Mouse (Mus musculus) limb, embryonic 11.5 days (tissue): ENCODE measurements around the gene Bmi1. TPM values are rescaled to one million over a fixed set of nuclear protein-coding genes. Genes with fewer than 3 reads are reported as not detected.
A peak's percentile ranks its signal among the peaks of the same experiment; 100 is the strongest.

Source experiments
- ATAC-seq: fragments of 200-750 bp; cut with Nextera tagmentation; 2 replicates; pipeline ENCODE4 v1.8.0; 2017; ENCODE audit warnings: low read depth; ENCODE audit not compliant: insufficient number of reproducible peaks, low FRiP score, low TSS enrichment
- DNase-seq: peaks from one replicate; pipeline ENCODE4 v3.0.0-alpha.2; 2015; ENCODE audit warnings: low spot score
- H3K27ac ChIP-seq: fragments of 300-500 bp; sonication (generic); replicated peaks from 2 replicates; pipeline ENCODE4 v1.5.1; 2014; ENCODE audit warnings: low read depth, mild to moderate bottlenecking, low read length
- H3K27me3 ChIP-seq: fragments of 300-500 bp; sonication (generic); 2 replicates; pipeline ENCODE4 v1.6.1; 2014; ENCODE audit warnings: mild to moderate bottlenecking, low read length, mixed read lengths; ENCODE audit not compliant: control insufficient read depth, insufficient read depth
- H3K36me3 ChIP-seq: fragments of 300-500 bp; sonication (generic); 2 replicates; pipeline ENCODE4 v1.6.1; 2014; ENCODE audit warnings: mild to moderate bottlenecking, low read length, moderate library complexity, mixed read lengths; ENCODE audit not compliant: control insufficient read depth, insufficient read depth
- H3K4me1 ChIP-seq: fragments of 300-500 bp; sonication (generic); 2 replicates; pipeline ENCODE4 v1.6.1; 2014; ENCODE audit warnings: low read length, mixed read lengths; ENCODE audit not compliant: control insufficient read depth, insufficient read depth
- H3K4me2 ChIP-seq: fragments of 300-500 bp; sonication (generic); 2 replicates; pipeline ENCODE4 v1.6.1; 2014; ENCODE audit warnings: low read depth, mild to moderate bottlenecking, moderate library complexity; ENCODE audit not compliant: severe bottlenecking
- H3K4me3 ChIP-seq: fragments of 300-500 bp; sonication (generic); 2 replicates; pipeline ENCODE4 v1.5.1; 2014; ENCODE audit warnings: low read depth, low read length
- H3K9ac ChIP-seq: fragments of 300-500 bp; sonication (generic); 2 replicates; pipeline ENCODE4 v1.6.1; 2014; ENCODE audit warnings: mild to moderate bottlenecking, low read length
- H3K9me3 ChIP-seq: fragments of 300-500 bp; sonication (generic); 2 replicates; pipeline ENCODE4 v1.6.1; 2016; ENCODE audit warnings: low read length; ENCODE audit not compliant: control insufficient read depth
- WGBS: fragments of 180-500 bp; shearing (Covaris S2); extraction: QIAGEN DNeasy Blood & Tissue Kit; methylation state at CpG from one replicate; pipeline ENCODE4 v1.1.7; 2014; 5-methylcytosine and 5-hydroxymethylcytosine counted together
- polyA plus RNA-seq: library from polyadenylated mRNA; unstranded; fragments of >200 nt; fragmentation: Nextera tagmentation; extraction: Ambion mirVana; gene quantifications from 2 replicates; pipeline ENCODE4 v1.2.1, GENCODE M21; 2014

Gene Bmi1
- polyA plus RNA-seq, 1 experiment from 2014 or later: 31.4 TPM

DNA sequence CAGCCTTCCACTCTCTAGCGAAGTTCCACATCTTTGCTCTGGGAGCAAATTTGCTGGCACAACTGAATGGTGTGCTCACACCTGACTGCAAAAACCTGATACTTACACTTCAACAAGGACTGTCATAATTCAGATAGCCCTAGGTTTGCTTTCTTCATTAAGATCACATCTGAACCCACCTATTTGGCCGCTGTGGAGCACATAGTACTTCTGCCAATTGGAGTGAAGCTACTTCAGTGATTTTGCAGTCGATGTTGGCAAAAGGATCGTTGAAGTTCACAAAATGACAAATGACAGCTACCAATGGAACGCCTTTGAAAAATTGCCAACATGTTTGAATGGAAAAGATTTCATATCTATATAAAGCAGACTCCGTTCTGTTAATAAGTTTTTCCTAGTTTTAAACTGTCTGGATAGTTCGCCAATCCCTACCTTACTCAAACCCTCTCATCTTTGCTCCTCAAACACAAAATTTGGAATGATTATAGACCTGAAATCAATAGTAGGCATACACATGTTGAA lies 18.9 kb downstream of the Bmi1 start:
- 5% methylated on average over 7 of the region's 7 CpGs for WGBS
- peaks cover 54% of the 10 kb centered on the region for H3K27me3 ChIP-seq
- H3K4me3 ChIP-seq: no peak overlapping the region
- DNase-seq (peak; percentile 40), ATAC-seq (no peak)
- H3K4me2 ChIP-seq: no peak overlapping the region
- no peak overlapping the region for H3K27ac ChIP-seq
- H3K9me3 ChIP-seq: no peaks in the 10 kb centered on the region
- 0 out of 2 replicates have a peak, but pooled peaks cover 5% of the 10 kb centered on the region for H3K4me1 ChIP-seq
- no peaks in the 10 kb centered on the region for H3K36me3 ChIP-seq
- no peak overlapping the region for H3K9ac ChIP-seq

DNA sequence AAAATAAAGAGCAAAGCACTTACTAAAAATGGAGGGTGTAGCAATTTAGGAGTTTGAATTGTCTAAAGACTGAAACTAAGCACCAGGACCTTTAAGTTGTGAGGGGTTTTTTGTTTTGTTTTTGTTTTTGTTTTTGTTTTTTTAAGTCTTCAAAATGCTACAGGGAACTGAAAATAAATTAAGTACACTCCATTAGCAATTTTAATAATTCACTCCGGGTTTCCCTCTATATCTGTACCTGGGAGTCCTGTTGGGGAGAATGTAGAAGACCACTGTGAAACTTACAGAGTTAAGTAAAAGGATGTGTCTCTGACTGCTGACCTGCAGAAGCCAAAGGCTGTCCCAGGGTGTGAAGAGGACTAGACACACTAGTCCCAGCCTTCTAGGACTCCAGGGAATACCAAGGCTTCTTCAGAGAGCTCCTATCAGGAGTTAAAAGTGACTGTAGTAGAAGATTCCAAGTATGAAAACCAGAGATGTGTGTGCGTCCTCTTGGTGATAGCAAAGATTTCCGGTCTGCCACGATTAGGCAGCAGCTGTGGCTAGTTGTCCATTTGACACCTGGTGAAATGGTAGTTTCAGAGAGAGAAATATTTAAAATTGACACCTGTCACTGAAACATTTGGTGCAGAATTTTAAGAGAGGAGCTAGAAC lies 20.9 kb downstream of the Bmi1 start:
- 3% methylated on average over 4 of the region's 4 CpGs for WGBS
- Histone ChIP-seq H3K4me1 (0 out of 2 replicates have a peak, but pooled peaks cover 5% of the 10 kb centered on the region), H3K4me2 (no peak overlapping the region), H3K9ac (no peak overlapping the region), H3K9me3 (no peaks in the 10 kb centered on the region), H3K36me3 (no peaks in the 10 kb centered on the region), H3K27me3 (peaks cover 46% of the 10 kb centered on the region), H3K4me3 (no peak overlapping the region), H3K27ac (no peak overlapping the region)
- ATAC-seq (no peak), DNase-seq (peak; percentile 37)

DNA sequence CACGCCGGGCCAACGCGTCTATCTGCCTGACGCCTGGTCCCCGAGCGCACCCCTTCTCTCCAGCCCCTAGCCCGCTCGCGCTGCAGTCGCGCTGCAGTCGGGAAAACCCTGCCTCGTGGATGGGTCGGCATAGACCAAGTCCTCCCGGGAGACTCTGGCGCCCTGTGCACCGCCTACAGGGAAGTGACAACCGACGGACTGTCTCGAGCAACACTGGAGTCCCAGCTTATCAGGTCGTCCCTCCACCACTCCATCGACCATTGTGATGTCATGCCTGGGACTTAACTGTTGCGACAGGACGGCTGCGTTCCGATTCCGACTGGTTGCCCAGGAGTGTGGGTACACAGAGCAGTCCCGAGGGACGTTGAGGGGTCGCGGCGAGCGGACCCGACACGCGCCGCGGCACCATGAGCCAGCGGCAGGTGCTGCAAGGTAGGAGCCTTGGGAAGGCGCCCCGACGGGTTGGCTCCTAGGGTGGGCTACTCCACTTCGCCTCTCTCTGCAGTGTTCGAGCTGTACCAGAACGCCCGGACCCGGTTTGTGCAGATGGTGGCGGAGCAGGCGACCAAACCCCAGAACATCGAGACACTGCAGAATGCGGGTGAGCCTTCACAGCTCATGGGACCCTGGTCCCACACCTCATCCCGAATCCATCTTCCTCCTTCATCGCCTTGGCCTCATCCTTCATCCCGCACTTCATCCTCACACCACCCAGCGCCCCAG lies 22.0 kb downstream of the Bmi1 start:
- H3K27ac ChIP-seq: no peak overlapping the region
- DNase-seq (peak; percentile 68), ATAC-seq (no peak)
- no peaks in the 10 kb centered on the region for H3K36me3 ChIP-seq
- 0 out of 2 replicates have a peak overlapping the region, but pooled peaks have one; percentile 5 for H3K4me3 ChIP-seq
- H3K9ac ChIP-seq: no peak overlapping the region
- H3K27me3 ChIP-seq: peaks cover 42% of the 10 kb centered on the region
- H3K4me1 ChIP-seq: 0 out of 2 replicates have a peak, but pooled peaks cover 5% of the 10 kb centered on the region
- H3K4me2 ChIP-seq: no peak overlapping the region; the same call in 1 of the 2 replicates
- no peaks in the 10 kb centered on the region for H3K9me3 ChIP-seq
- under 1% methylated on average over 56 of the region's 56 CpGs for WGBS

DNA sequence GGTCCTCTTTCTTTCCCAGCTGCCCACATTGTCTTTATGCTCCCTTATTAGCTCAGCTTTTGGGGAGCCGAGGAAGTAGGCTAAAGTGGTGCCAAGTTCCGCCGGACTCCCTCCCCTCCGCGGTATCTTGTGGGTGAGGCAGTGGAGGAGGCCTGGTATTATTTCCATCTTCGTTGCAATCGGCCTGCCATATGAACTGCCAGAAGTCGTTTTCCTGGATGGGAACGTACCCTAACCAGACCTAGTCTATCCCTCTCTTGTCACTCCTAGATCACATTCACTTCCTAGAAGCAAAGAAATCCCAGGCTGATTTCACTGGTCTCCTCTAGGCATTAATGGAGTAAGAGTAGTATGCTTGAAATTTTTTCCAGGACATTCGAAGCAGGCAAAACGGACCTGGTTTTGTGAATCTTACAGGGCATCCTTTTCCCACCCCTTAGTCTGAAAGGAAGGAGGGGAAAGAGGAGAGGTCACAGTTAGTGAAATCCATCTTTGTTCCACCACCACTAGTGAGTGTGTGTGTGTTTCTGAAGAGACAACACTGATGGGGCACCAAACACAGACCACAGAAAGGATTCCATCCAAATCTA lies 22.7 kb downstream of the Bmi1 start:
- no peaks in the 10 kb centered on the region for H3K9me3 ChIP-seq
- DNase-seq (peak; percentile 30), ATAC-seq (no peak)
- H3K27me3 ChIP-seq: peaks cover 42% of the 10 kb centered on the region
- no peak overlapping the region for H3K4me2 ChIP-seq
- no peaks in the 10 kb centered on the region for H3K36me3 ChIP-seq
- H3K27ac ChIP-seq: no peak overlapping the region
- H3K4me1 ChIP-seq: 0 out of 2 replicates have a peak, but pooled peaks cover 5% of the 10 kb centered on the region
- H3K9ac ChIP-seq: no peak overlapping the region
- no peak overlapping the region for H3K4me3 ChIP-seq
- under 1% methylated on average over 11 of the region's 11 CpGs for WGBS

DNA sequence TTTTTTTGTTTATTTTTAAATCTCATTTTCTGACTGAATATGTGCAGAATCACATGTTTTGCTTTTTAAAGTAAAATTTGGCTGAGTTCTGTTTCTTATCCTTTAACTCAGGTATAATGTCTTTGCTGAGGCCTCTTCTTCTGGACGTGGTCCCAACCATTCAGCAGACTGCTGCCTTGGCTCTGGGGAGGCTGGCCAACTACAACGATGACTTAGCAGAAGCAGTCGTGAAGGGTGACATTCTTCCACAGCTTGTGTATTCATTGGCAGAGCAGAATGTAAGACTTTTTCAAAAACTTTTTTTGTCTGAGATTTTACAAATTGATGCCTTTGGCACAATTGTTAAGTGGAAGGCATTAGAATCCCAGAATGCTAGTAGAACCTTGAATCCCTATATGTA lies 33.5 kb downstream of the Bmi1 start:
- WGBS: 85% methylated on average over 3 of the region's 3 CpGs
- no peak overlapping the region for H3K27ac ChIP-seq
- H3K9ac ChIP-seq: no peak overlapping the region
- H3K9me3 ChIP-seq: no peaks in the 10 kb centered on the region
- H3K4me1 ChIP-seq: no peaks in the 10 kb centered on the region
- no peak overlapping the region for H3K4me3 ChIP-seq
- no peaks in the 10 kb centered on the region for H3K36me3 ChIP-seq
- H3K4me2 ChIP-seq: no peak overlapping the region
- no peak for DNase-seq
- ATAC-seq: no peak
- peaks cover 4% of the 10 kb centered on the region; the same call in 1 of the 2 replicates for H3K27me3 ChIP-seq

DNA sequence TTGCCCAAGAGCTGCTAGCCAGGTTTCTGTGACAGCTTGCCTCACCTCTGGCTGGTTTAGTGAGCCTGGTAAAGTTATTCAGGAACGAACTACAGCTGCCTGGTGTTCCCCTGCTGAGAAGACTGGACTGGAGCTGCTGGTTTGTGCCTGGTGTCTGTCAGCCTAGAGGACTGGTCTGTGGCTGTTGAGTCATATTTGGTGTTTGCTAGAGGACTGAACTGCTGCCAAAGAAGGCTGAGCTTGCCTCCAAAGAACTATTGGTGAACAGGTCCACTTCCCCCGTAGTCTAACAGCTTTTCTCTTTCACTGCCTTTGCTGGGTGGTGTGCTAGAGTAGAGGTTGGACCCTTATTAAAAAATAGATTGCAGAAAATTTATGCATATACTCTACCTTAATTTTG lies 36.3 kb downstream of the Bmi1 start:
- Histone ChIP-seq H3K4me2 (no peak overlapping the region), H3K9ac (no peak overlapping the region), H3K4me3 (no peak overlapping the region), H3K36me3 (no peaks in the 10 kb centered on the region), H3K27me3 (no peaks in the 10 kb centered on the region), H3K4me1 (no peaks in the 10 kb centered on the region), H3K9me3 (no peaks in the 10 kb centered on the region), H3K27ac (no peak overlapping the region)
- ATAC-seq (no peak), DNase-seq (no peak)
- WGBS: 61% methylated on average over 2 of the region's 2 CpGs

DNA sequence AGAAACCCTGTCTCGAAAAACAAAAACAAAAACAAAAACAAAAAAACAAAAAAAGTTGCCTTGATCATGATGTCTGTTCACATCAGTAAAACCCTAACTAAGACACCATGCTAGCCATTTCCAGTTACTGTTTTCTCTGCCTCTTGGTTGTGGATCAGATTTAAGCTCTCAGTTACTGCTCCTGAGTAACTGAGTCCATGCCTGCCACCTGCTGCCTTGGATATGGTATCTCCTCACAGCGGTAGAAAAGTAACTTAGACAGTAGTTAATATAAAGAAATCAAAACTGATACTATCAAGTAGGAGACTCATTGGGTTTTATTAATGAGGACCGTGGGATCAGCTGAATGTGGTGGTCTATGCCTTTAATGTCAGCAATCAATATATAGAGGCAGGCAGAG lies 37.5 kb downstream of the Bmi1 start:
- Histone ChIP-seq H3K27me3 (no peaks in the 10 kb centered on the region), H3K4me2 (no peak overlapping the region), H3K27ac (no peak overlapping the region), H3K4me3 (no peak overlapping the region), H3K9ac (no peak overlapping the region), H3K36me3 (no peaks in the 10 kb centered on the region), H3K4me1 (no peaks in the 10 kb centered on the region), H3K9me3 (no peaks in the 10 kb centered on the region)
- ATAC-seq (no peak), DNase-seq (no peak)
- 81% methylated on average over 3 of the region's 3 CpGs for WGBS

DNA sequence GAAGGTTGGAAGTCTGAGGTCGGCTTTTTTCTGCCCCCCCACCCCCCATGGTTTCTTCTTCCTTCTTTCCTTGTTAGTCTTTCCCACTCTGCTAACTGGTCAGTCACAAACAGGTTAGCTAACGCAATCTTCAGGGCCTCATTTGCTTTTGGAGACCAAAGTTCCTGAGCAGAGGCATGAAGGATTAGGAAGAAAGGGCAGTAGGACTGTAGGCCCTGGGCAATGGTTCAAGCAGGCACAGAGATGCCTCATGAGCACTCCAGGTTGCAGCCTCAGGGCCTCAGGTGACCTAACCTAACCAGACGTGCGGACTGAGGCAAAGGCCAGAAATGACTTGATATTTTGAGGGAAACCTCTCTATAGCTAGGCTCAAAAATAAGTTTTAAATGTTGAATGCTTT lies 41.7 kb downstream of the Bmi1 start:
- no peak for DNase-seq
- no peak for ATAC-seq
- Histone ChIP-seq H3K4me2 (no peak overlapping the region), H3K27ac (no peak overlapping the region), H3K4me3 (no peak overlapping the region), H3K4me1 (no peaks in the 10 kb centered on the region), H3K36me3 (no peaks in the 10 kb centered on the region), H3K9me3 (no peaks in the 10 kb centered on the region), H3K9ac (no peak overlapping the region), H3K27me3 (no peaks in the 10 kb centered on the region)
- WGBS: 75% methylated on average over 4 of the region's 4 CpGs
